Mouse (Mus musculus) G1E (cell line): ENCODE measurements around the gene Sh3rf1. TPM values are rescaled to one million over a fixed set of nuclear protein-coding genes. Genes with fewer than 3 reads are reported as not detected.

Experiments
- ATAC-seq: 2 replicates; pipeline ENCODE4 v1.8.0; 2016; ENCODE audit warnings: mild to moderate bottlenecking; ENCODE audit not compliant: insufficient number of reproducible peaks, poor library complexity, low FRiP score, severe bottlenecking; ENCODE audit errors: extremely low read depth
- DNase-seq: peaks from one replicate; pipeline ENCODE4 v3.0.0; 2012; ENCODE audit warnings: low spot score
- H3K27me3 ChIP-seq: 2 replicates; pipeline ENCODE4 v1.6.1; 2012; ENCODE audit warnings: mild to moderate bottlenecking, low read length, inconsistent platforms; ENCODE audit not compliant: insufficient read depth
- H3K36me3 ChIP-seq: replicated peaks from 2 replicates; pipeline ENCODE3; 2012; ENCODE audit warnings: mild to moderate bottlenecking, inconsistent platforms
- H3K4me1 ChIP-seq: 2 replicates; pipeline ENCODE4 v1.6.1; 2012; ENCODE audit warnings: low read depth, low read length, inconsistent platforms, mixed read lengths; ENCODE audit not compliant: insufficient read depth
- H3K4me3 ChIP-seq: 2 replicates; pipeline ENCODE4 v1.5.1; 2012; ENCODE audit warnings: low read depth, mild to moderate bottlenecking, inconsistent platforms, low read length, moderate library complexity, mixed read lengths
- H3K9me3 ChIP-seq: replicated peaks from 2 replicates; pipeline ENCODE4 v1.6.1; 2012; ENCODE audit warnings: inconsistent platforms
- CTCF ChIP-seq: IDR thresholded peaks from 2 replicates; pipeline ENCODE4 v1.5.1; 2012; ENCODE audit warnings: low read depth, low read length, inconsistent platforms, mixed read lengths
- GATA1 ChIP-seq: IDR thresholded peaks from 2 replicates; pipeline ENCODE4 v1.6.1; 2012; ENCODE audit warnings: borderline replicate concordance, low read length, inconsistent platforms, mixed read lengths
- GATA2 ChIP-seq: IDR thresholded peaks from 2 replicates; pipeline ENCODE4 v1.6.1; 2012; ENCODE audit warnings: low read depth, low read length, inconsistent platforms, borderline replicate concordance
- POLR2AphosphoS5 ChIP-seq: IDR thresholded peaks from 2 replicates; pipeline ENCODE4 v1.6.1; 2012; ENCODE audit warnings: low read depth, low read length, inconsistent platforms; ENCODE audit not compliant: insufficient replicate concordance
- TAL1 ChIP-seq: conservative IDR thresholded peaks from 2 replicates; pipeline ENCODE4 v1.6.1; 2012; ENCODE audit warnings: low read depth, low read length, inconsistent platforms, mixed read lengths
- polyA plus RNA-seq: library from polyadenylated mRNA; stranded (reverse); fragments of >175 nt; gene quantifications from 2 replicates; pipeline ENCODE4 v1.2.3, GENCODE M21; 2012
- total RNA-seq, 2 experiments: library from RNA; stranded (forward) in 1 of 2; stranded (reverse) in 1 of 2; fragments of 200-1000 nt in 1 of 2; fragments of >200 nt in 1 of 2; fragmentation: Nextera tagmentation in 1 of 2; gene quantifications; 2 replicates each; pipeline ENCODE4 v1.2.3; 2014 to 2017

Gene Sh3rf1
- total and polyA plus RNA-seq, 3 experiments, result 2.3 to 4.0 (median 2.6) TPM

DNA sequence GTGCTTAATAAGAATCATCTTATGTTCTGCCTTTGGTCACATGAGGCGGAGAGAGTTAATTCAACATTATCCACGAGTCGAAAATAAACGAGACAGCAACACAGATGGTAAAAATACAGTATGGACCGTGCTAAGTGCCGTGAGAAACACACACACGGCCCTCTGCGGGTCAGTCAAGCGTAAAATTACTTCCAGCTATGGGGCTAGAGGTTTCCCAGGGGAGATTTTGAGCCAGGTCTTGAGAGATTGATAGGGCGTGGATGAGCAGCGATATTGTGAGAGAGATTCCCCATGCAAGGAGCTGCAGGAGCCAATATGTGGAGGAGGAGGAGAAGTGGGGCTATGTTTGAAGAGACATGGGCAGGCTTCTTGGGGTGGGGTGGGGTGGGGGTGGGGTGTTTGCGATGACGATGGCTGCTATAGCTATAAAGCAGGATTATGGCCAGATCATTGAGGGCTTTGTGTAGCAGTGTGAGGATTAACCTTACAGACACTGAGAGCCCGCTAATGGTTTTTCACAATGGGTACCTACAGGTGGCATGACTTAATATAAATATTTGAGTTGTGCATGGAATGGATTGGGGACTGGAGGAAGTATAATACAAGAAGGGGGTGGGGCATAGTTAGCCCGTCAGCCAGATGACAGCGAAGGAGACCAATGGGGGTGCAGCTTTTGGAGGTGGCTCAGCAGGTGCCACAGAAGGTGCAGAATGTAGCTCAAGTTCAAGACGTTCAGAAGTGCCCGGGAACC is 166.8 kb downstream of the Sh3rf1 start:
- no peak for ATAC-seq

DNA sequence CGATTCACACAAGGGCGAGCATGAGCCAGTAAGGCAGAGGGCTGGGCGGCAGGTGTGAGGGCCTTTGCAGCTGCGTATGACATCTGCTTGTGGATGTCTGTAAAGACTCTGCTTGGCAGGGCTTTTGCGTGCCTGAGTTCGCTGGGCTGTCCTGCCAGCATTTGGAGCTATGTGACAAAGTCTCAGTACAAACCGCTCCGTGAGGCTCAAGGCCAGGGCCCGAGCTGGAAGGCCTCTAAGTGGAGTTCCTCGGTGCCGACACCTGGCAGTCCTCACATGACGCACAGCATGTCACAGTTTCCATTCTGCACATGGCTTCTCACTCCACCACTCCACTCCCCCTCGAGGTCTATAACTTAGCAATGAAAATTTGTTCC is 167.4 kb downstream of the Sh3rf1 start:
- no peaks in the 10 kb centered on the region; the same call in 1 of the 2 replicates for H3K27me3 ChIP-seq
- no peaks in the 10 kb centered on the region for H3K9me3 ChIP-seq
- no peak overlapping the region for H3K4me3 ChIP-seq
- no peaks in the 10 kb centered on the region for H3K36me3 ChIP-seq
- no peak for DNase-seq
- H3K4me1 ChIP-seq, result peaks cover 23% of the 10 kb centered on the region
- ATAC-seq, result no peak
- TF ChIP-seq TAL1 (no peak), GATA1 (no peak), CTCF (no peak), GATA2 (no peak), POLR2AphosphoS5 (no peak)

More for the DNA sequence above, 166.8 kb downstream of the Sh3rf1 start:
- H3K4me3 ChIP-seq, result no peak overlapping the region
- TF ChIP-seq POLR2AphosphoS5 (no peak), GATA2 (no peak), GATA1 (no peak), TAL1 (no peak), CTCF (no peak)
- H3K27me3 ChIP-seq, result no peaks in the 10 kb centered on the region; the same call in 1 of the 2 replicates
- peaks cover 23% of the 10 kb centered on the region for H3K4me1 ChIP-seq
- no peaks in the 10 kb centered on the region for H3K9me3 ChIP-seq
- H3K36me3 ChIP-seq, result no peaks in the 10 kb centered on the region
- no peak for DNase-seq

DNA sequence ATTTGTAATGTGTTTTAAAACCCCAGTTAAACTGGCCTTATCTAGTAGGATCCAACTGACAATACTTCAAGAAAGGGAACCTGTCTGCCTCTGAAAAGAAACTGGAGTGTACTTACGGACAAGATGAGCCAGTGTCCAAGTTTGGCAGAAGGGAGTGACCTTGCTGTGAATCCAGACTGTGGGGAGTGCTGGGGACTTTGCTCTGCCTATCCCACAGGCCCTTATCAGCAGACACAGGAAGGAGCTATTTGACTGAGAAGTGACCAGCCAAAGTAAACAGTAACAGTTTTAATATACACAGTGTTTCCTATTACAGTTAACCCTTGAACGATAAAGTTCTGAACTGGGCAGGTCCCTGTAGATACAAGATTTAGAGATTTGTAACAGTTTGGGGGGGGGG is 173.5 kb downstream of the Sh3rf1 start:
- peaks cover 18% of the 10 kb centered on the region for H3K4me1 ChIP-seq

DNA sequence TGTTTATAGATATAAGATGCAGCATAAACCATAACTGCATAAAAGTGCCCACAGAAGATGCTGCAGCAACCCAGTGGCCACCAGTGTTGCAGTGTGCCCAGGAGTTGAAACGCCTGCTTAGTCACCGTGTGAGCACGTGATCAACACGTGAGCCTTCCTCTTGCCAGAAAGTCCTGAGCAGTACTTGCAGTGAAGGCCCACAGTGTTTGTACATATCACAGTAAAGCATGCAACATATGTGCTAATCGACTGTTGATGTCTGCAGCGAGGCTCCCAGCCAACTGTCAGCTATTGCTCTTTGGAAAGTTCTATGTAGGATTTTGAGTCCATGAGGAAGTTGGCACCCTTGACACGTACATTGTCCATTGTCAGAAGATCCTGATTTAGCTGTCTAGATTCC is 174.1 kb downstream of the Sh3rf1 start:
- peak; percentile 76; the same call in 1 of the 2 replicates for ATAC-seq
- no peaks in the 10 kb centered on the region for H3K9me3 ChIP-seq
- TF ChIP-seq CTCF (no peak), GATA2 (no peak), GATA1 (no peak)
- no peaks in the 10 kb centered on the region for H3K36me3 ChIP-seq
- H3K27me3 ChIP-seq, result no peaks in the 10 kb centered on the region
- no peak overlapping the region for H3K4me3 ChIP-seq
- peak; percentile 7 for DNase-seq
- H3K4me1 ChIP-seq, result peaks cover 14% of the 10 kb centered on the region

More for the DNA sequence above, 173.5 kb downstream of the Sh3rf1 start:
- H3K36me3 ChIP-seq, result no peaks in the 10 kb centered on the region
- TF ChIP-seq CTCF (no peak), POLR2AphosphoS5 (no peak), TAL1 (no peak), GATA2 (no peak), GATA1 (no peak)
- no peak for DNase-seq
- H3K9me3 ChIP-seq, result no peaks in the 10 kb centered on the region
- H3K4me3 ChIP-seq, result no peak overlapping the region
- peak; percentile 71 for ATAC-seq
- no peaks in the 10 kb centered on the region for H3K27me3 ChIP-seq

GRCm38 (mm10) chr8:61402861-61403260 is 179.2 kb downstream of the Sh3rf1 start:
- DNase-seq, result no peak
- ATAC-seq, result no peak
- Histone ChIP-seq H3K4me1 (peaks cover 7% of the 10 kb centered on the region), H3K4me3 (no peak overlapping the region), H3K9me3 (no peaks in the 10 kb centered on the region), H3K36me3 (no peaks in the 10 kb centered on the region), H3K27me3 (peaks cover 2% of the 10 kb centered on the region; the same call in 1 of the 2 replicates)
- TF ChIP-seq CTCF (no peak), TAL1 (no peak), GATA1 (no peak), GATA2 (no peak), POLR2AphosphoS5 (no peak)

- H3K4me3 ChIP-seq, result no peak overlapping the region
- H3K4me1 ChIP-seq, result peaks cover 4% of the 10 kb centered on the region
- H3K27me3 ChIP-seq, result peaks cover 2% of the 10 kb centered on the region; the same call in 1 of the 2 replicates
- no peaks in the 10 kb centered on the region for H3K36me3 ChIP-seq
- no peak for DNase-seq
- no peak for TF ChIP-seq POLR2AphosphoS5
- no peak for TF ChIP-seq TAL1
- no peak for TF ChIP-seq GATA2
- TF ChIP-seq CTCF, result no peak
- no peak for TF ChIP-seq GATA1
- ATAC-seq, result no peak
- H3K9me3 ChIP-seq, result no peaks in the 10 kb centered on the region
These were observed 179.8 kb downstream of the Sh3rf1 start for GRCm38 (mm10) chr8:61403266-61404177.
